Comparison of ENCODE assay signal across 8 mouse cellular contexts in genomic region chr4:123956703-123957491, GRCm38 (mm10). TPM values are rescaled to one million over a fixed set of nuclear protein-coding genes. Genes with fewer than 3 reads are reported as not detected.
DNase-seq lines count a peak whose midpoint lies in the region; ATAC-seq lines count a peak whose summit lies in the region.

No protein-coding gene starts in this region.

- H3K36me3 ChIP-seq in embryonic facial prominence, embryonic 14.5 days (ENCODE audit: control insufficient read depth, insufficient read depth, low read length) = no peaks in the 10 kb centered on the region
- H3K36me3 ChIP-seq in limb, embryonic 11.5 days (ENCODE audit: control insufficient read depth, insufficient read depth, low read length) = no peaks in the 10 kb centered on the region
- no peaks in the 10 kb centered on the region for H3K36me3 ChIP-seq in midbrain, embryonic 13.5 days

- H3K4me2 ChIP-seq in embryonic facial prominence, embryonic 14.5 days (ENCODE audit: low read depth, low read length) = peak overlapping the region; percentile 48
- H3K4me2 ChIP-seq in limb, embryonic 11.5 days (ENCODE audit: low read depth, severe bottlenecking) = peak overlapping the region; percentile 30
- peak overlapping the region; percentile 43 for H3K4me2 ChIP-seq in midbrain, embryonic 13.5 days (replicated peaks)

- H3K4me3 ChIP-seq in embryonic facial prominence, embryonic 14.5 days (ENCODE audit: low read depth, low read length) = peak overlapping the region; percentile 8; the same call in 1 of the 2 replicates
- no peak overlapping the region for H3K4me3 ChIP-seq in limb, embryonic 11.5 days (ENCODE audit: low read depth, low read length)
- H3K4me3 ChIP-seq in midbrain, embryonic 13.5 days (replicated peaks) = peak overlapping the region; percentile 19

- peak; percentile 81 for ATAC-seq in embryonic facial prominence, embryonic 14.5 days (ENCODE audit: low read depth)
- ATAC-seq in limb, embryonic 11.5 days (ENCODE audit: insufficient number of reproducible peaks, low FRiP score, low TSS enrichment, low read depth) = 0 out of 2 replicates have a peak, but pooled peaks have one; percentile 57
- ATAC-seq in midbrain, embryonic 13.5 days = peak; percentile 93

- peak; percentile 65 for DNase-seq in 3134 (ENCODE audit: extremely low read depth, insufficient read length, low spot score)
- peak; percentile 58 to 67 for DNase-seq in adrenal gland, postnatal 4 days (ENCODE audit: low spot score in 2 of 2)
- DNase-seq in embryonic facial prominence, embryonic 14.5 days (ENCODE audit: low spot score) = peak; percentile 71
- DNase-seq in heart, adult 18-20 months = peak; percentile 52 to 78
- DNase-seq in kidney, adult 18-20 months = peak; percentile 76
- DNase-seq in limb, embryonic 11.5 days (ENCODE audit: low spot score) = peak; percentile 94
- DNase-seq in spleen, adult 12 weeks (ENCODE audit: low spot score) = peak; percentile 10

- 6% methylated on average over 31 of the region's 31 CpGs for WGBS in embryonic facial prominence, embryonic 14.5 days
- WGBS in limb, embryonic 11.5 days = 9% methylated on average over 31 of the region's 31 CpGs
- 8% methylated on average over 31 of the region's 31 CpGs for WGBS in midbrain, embryonic 13.5 days

- no peaks in the 10 kb centered on the region for H3K9me3 ChIP-seq in embryonic facial prominence, embryonic 14.5 days (ENCODE audit: control insufficient read depth, low read length)
- H3K9me3 ChIP-seq in limb, embryonic 11.5 days (ENCODE audit: control insufficient read depth, low read length) = no peaks in the 10 kb centered on the region
- no peaks in the 10 kb centered on the region for H3K9me3 ChIP-seq in midbrain, embryonic 13.5 days

- H3K27ac ChIP-seq in embryonic facial prominence, embryonic 14.5 days (replicated peaks; ENCODE audit: low read depth, low read length) = no peak overlapping the region
- no peak overlapping the region for H3K27ac ChIP-seq in limb, embryonic 11.5 days (replicated peaks; ENCODE audit: low read depth, low read length)
- no peak overlapping the region for H3K27ac ChIP-seq in midbrain, embryonic 13.5 days

- no peaks in the 10 kb centered on the region for H3K4me1 ChIP-seq in embryonic facial prominence, embryonic 14.5 days (ENCODE audit: control insufficient read depth, insufficient read depth, low read length)
- no peaks in the 10 kb centered on the region for H3K4me1 ChIP-seq in limb, embryonic 11.5 days (ENCODE audit: control insufficient read depth, insufficient read depth, low read length)
- H3K4me1 ChIP-seq in midbrain, embryonic 13.5 days (replicated peaks) = peaks cover 17% of the 10 kb centered on the region

- H3K9ac ChIP-seq in embryonic facial prominence, embryonic 14.5 days (ENCODE audit: low read depth, low read length) = 0 out of 2 replicates have a peak overlapping the region, but pooled peaks have one; percentile 38
- no peak overlapping the region; the same call in 1 of the 2 replicates for H3K9ac ChIP-seq in limb, embryonic 11.5 days (ENCODE audit: low read length)
- no peak overlapping the region for H3K9ac ChIP-seq in midbrain, embryonic 13.5 days (replicated peaks)

- peaks cover 8% of the 10 kb centered on the region; the same call in 1 of the 2 replicates for H3K27me3 ChIP-seq in embryonic facial prominence, embryonic 14.5 days (replicated peaks; ENCODE audit: control insufficient read depth, insufficient read depth, low read length)
- peaks cover 8% of the 10 kb centered on the region for H3K27me3 ChIP-seq in limb, embryonic 11.5 days (ENCODE audit: control insufficient read depth, insufficient read depth, low read length)
- H3K27me3 ChIP-seq in midbrain, embryonic 13.5 days = peaks cover 26% of the 10 kb centered on the region

RNA-seq across cellular contexts. Expression of gene 4930535I16Rik, which starts 39.1 kb away (rescaled TPM):
- not detected for total RNA-seq in adrenal gland, postnatal 4 days (2021)
- not detected in 2 replicates for polyA plus RNA-seq in embryonic facial prominence, embryonic 14.5 days (2014; fragmentation: Nextera tagmentation; extraction: Ambion mirVana)
- total RNA-seq in heart, adult 18-20 months (2021) = not detected
- not detected in 2 replicates for polyA plus RNA-seq in limb, embryonic 11.5 days (2014; fragmentation: Nextera tagmentation; extraction: Ambion mirVana)
- polyA plus RNA-seq in midbrain, embryonic 13.5 days (2015; fragmentation: Nextera tagmentation; extraction: Ambion mirVana) = not detected in 2 replicates

RNA-seq across cellular contexts. Expression of gene Rragc, which starts 39.7 kb away (rescaled TPM):
- total RNA-seq in adrenal gland, postnatal 4 days (2021) = 10 to 100 TPM; 69.0 to 70.6 TPM
- 54.7 and 56.6 TPM in 2 replicates for polyA plus RNA-seq in embryonic facial prominence, embryonic 14.5 days (2014; fragmentation: Nextera tagmentation; extraction: Ambion mirVana)
- total RNA-seq in heart, adult 18-20 months (2021) = 10 to 100 TPM; 40.4 to 40.7 TPM
- 42.1 and 47.0 TPM in 2 replicates for polyA plus RNA-seq in limb, embryonic 11.5 days (2014; fragmentation: Nextera tagmentation; extraction: Ambion mirVana)
- 45.0 and 45.5 TPM in 2 replicates for polyA plus RNA-seq in midbrain, embryonic 13.5 days (2015; fragmentation: Nextera tagmentation; extraction: Ambion mirVana)

RNA-seq across cellular contexts. Expression of gene Mycbp, which starts 52.3 kb away (rescaled TPM):
- 10 to 100 TPM; 48.5 to 51.5 TPM for total RNA-seq in adrenal gland, postnatal 4 days (2021)
- polyA plus RNA-seq in embryonic facial prominence, embryonic 14.5 days (2014; fragmentation: Nextera tagmentation; extraction: Ambion mirVana) = 67.5 and 81.0 TPM in 2 replicates
- 10 to 100 TPM; 24.6 to 26.3 TPM for total RNA-seq in heart, adult 18-20 months (2021)
- 80.7 and 82.8 TPM in 2 replicates for polyA plus RNA-seq in limb, embryonic 11.5 days (2014; fragmentation: Nextera tagmentation; extraction: Ambion mirVana)
- polyA plus RNA-seq in midbrain, embryonic 13.5 days (2015; fragmentation: Nextera tagmentation; extraction: Ambion mirVana) = 44.2 and 49.4 TPM in 2 replicates

Comparison
In these comparisons a context has a peak if more than half of its experiments do, and no peak if none do; other contexts are left out.
1. DNase-seq: peak in every context shown above with its lines; median percentile 94 in limb, embryonic 11.5 days; 76 in kidney, adult 18-20 months; 71 in embryonic facial prominence, embryonic 14.5 days; 65 in 3134; 65 in heart, adult 18-20 months; 62 in adrenal gland, postnatal 4 days; 10 in spleen, adult 12 weeks.